Mouse (Mus musculus): ENCODE results near the gene Acnat1. TPM values are rescaled to one million over a fixed set of nuclear protein-coding genes. Genes with fewer than 3 reads are reported as not detected.
"Not testable (repeated sequence)": the region's sequence is repeated elsewhere in the genome, so short reads cannot be mapped to it uniquely, and the experiment has no call there.

The Acnat1 gene
- not detected for total RNA-seq (2021)

GRCm38 (mm10) chr4:49473435-49474100, at the start of gene Acnat1:
Gene Acnat1, minus strand, starts transcription at chr4:49473912.
- DNase-seq, result no peak

GRCm38 (mm10) chr4:49522576-49522975, 48.9 kb upstream of the Acnat1 start:
- peak; percentile 53 for DNase-seq

- DNase-seq, result no peak
These were observed 47.6 kb upstream of the Acnat1 start for GRCm38 (mm10) chr4:49521346-49521745.

- DNase-seq, result peak; percentile 93
These were observed 47.0 kb upstream of the Acnat1 start, which contains the start of the genes Mrpl50 and Zfp189 for GRCm38 (mm10) chr4:49520572-49521340. Gene Mrpl50, minus strand, starts transcription at chr4:49521093. Gene Zfp189, plus strand, starts transcription at chr4:49521176.

- no peak for DNase-seq
These were observed 45.8 kb upstream of the Acnat1 start for GRCm38 (mm10) chr4:49519476-49519875.

- no peak for DNase-seq
These were observed 40.7 kb upstream of the Acnat1 start for GRCm38 (mm10) chr4:49514441-49514840.

GRCm38 (mm10) chr4:49512636-49513035, 38.9 kb upstream of the Acnat1 start:
- DNase-seq, result no peak

- not testable (repeated sequence) for DNase-seq
These were observed 36.6 kb upstream of the Acnat1 start for GRCm38 (mm10) chr4:49510236-49510835.

GRCm38 (mm10) chr4:49509183-49509582, 35.5 kb upstream of the Acnat1 start:
- no peak for DNase-seq

GRCm38 (mm10) chr4:49506386-49506785, 32.7 kb upstream of the Acnat1 start, which contains the start of gene Baat:
Gene Baat, minus strand, starts transcription at chr4:49506557.
- no peak for DNase-seq

- no peak for DNase-seq
These were observed 29.9 kb upstream of the Acnat1 start for GRCm38 (mm10) chr4:49503563-49503962.

- DNase-seq, result not testable (repeated sequence)
These were observed 12.4 kb upstream of the Acnat1 start for GRCm38 (mm10) chr4:49485934-49486650.

- no peak for DNase-seq
These were observed 11.7 kb upstream of the Acnat1 start for GRCm38 (mm10) chr4:49485442-49485841.

- no peak for DNase-seq
These were observed 7.2 kb upstream of the Acnat1 start for GRCm38 (mm10) chr4:49480896-49481295.

GRCm38 (mm10) chr4:49480104-49480760, 6.5 kb upstream of the Acnat1 start:
- no peak for DNase-seq

- DNase-seq, result not testable (repeated sequence)
These were observed 5.3 kb upstream of the Acnat1 start for GRCm38 (mm10) chr4:49479035-49479434.

- DNase-seq, result peak; percentile 26
These were observed 4.6 kb upstream of the Acnat1 start for GRCm38 (mm10) chr4:49478118-49478877.

- no peak for DNase-seq
These were observed 871 bp upstream of the Acnat1 start for GRCm38 (mm10) chr4:49474583-49474982.

- DNase-seq, result no peak
These were observed 4.1 kb downstream of the Acnat1 start for GRCm38 (mm10) chr4:49469435-49470151.

- no peak for DNase-seq
These were observed 6.4 kb downstream of the Acnat1 start for GRCm38 (mm10) chr4:49467360-49467759.

- no peak for DNase-seq
These were observed 17.5 kb downstream of the Acnat1 start for GRCm38 (mm10) chr4:49456171-49456570.

Measured in heart, postnatal 4 days (tissue).